13 mouse cellular contexts compared by ENCODE assay signal in genomic region chr5:111813090-111813753, GRCm38 (mm10).
DNase-seq lines count a peak whose midpoint lies in the region; ATAC-seq and TF ChIP-seq lines count a peak whose summit lies in the region.
"Had no signal": no experiment of that assay in that cellular context is flagged by ENCODE, and none has a peak within 500 bp of the region (broad histone marks: within the 10 kb centered on the region; RNA-seq: fewer than 3 reads in every experiment).

No protein-coding gene starts in this region.

- peak; percentile 21; the same call in 1 of the 2 replicates for ATAC-seq in hindbrain, embryonic 16.5 days
- ATAC-seq in hindbrain, embryonic 12.5 days (ENCODE audit: low FRiP score): no peak
- ATAC-seq in frontal cortex, adult (ENCODE audit: low TSS enrichment): peak; percentile 57
- ATAC-seq: inflammation-experienced regulatory T-cells, adult 6 months had no signal

- H3K9ac ChIP-seq in hindbrain, embryonic 16.5 days (ENCODE audit: low read depth, low read length): no peak overlapping the region
- H3K9ac ChIP-seq in hindbrain, embryonic 12.5 days: no peak overlapping the region
- H3K9ac ChIP-seq: liver, embryonic 14.5 days; neural tube, embryonic 12.5 days had no signal

- intact Hi-C loops in left cerebral cortex, postnatal 10 days (cut with DNase I): no loop called here

- no peak for TF ChIP-seq CTCF in thymus, adult 2 months (IDR thresholded peaks at IDR 0.05; ENCODE audit: borderline replicate concordance, control insufficient read depth, extremely low read depth, insufficient read depth, low read length, poor library complexity)

- H3K27ac ChIP-seq in hindbrain, embryonic 16.5 days (ENCODE audit: low read depth, low read length): no peak overlapping the region
- no peak overlapping the region; the same call in 1 of the 2 replicates for H3K27ac ChIP-seq in hindbrain, embryonic 12.5 days
- H3K27ac ChIP-seq in thymus, adult 2 months (ENCODE audit: control insufficient read depth, insufficient read depth, low read length): no peak overlapping the region
- H3K27ac ChIP-seq: liver, embryonic 14.5 days; neural tube, embryonic 12.5 days had no signal

- no peaks in the 10 kb centered on the region for H3K9me3 ChIP-seq in hindbrain, embryonic 16.5 days (ENCODE audit: control insufficient read depth, low read length)
- H3K9me3 ChIP-seq in hindbrain, embryonic 12.5 days (replicated peaks): no peaks in the 10 kb centered on the region
- H3K9me3 ChIP-seq: neural tube, embryonic 12.5 days had no signal

- 53% methylated on average over 6 of the region's 6 CpGs for WGBS in hindbrain, embryonic 16.5 days
- 80% methylated on average over 6 of the region's 6 CpGs for WGBS in hindbrain, embryonic 12.5 days
- 87% methylated on average over 6 of the region's 6 CpGs for WGBS in thymus, adult 2 months

- no peak overlapping the region for H3K4me2 ChIP-seq in hindbrain, embryonic 16.5 days (ENCODE audit: low read length)
- no peak overlapping the region for H3K4me2 ChIP-seq in hindbrain, embryonic 12.5 days (replicated peaks)
- H3K4me2 ChIP-seq: neural tube, embryonic 12.5 days had no signal

- peak; percentile 86 for DNase-seq in brain, adult 2 months (ENCODE audit: low read depth, low spot score)
- peak; percentile 88 for DNase-seq in left cerebral cortex, postnatal 10 days (ENCODE audit: extremely low spot score in 1 of 2, low spot score in 2 of 2)
- DNase-seq in spleen, adult 18-20 months: no peak
- no peak for DNase-seq in thymus, postnatal 0 days (ENCODE audit: low spot score)
- DNase-seq in thymus, adult 2 months: no peak
- DNase-seq: adrenal gland, postnatal 25 days; thymus, adult 18-20 months had no signal

- peaks cover 7% of the 10 kb centered on the region for H3K4me1 ChIP-seq in hindbrain, embryonic 16.5 days (ENCODE audit: control insufficient read depth, insufficient read depth, low read depth, low read length)
- H3K4me1 ChIP-seq in hindbrain, embryonic 12.5 days: peaks cover 21% of the 10 kb centered on the region
- H3K4me1 ChIP-seq in thymus, adult 2 months (replicated peaks; ENCODE audit: control insufficient read depth, insufficient read depth, low read length): peaks cover 3% of the 10 kb centered on the region

- no peaks in the 10 kb centered on the region for H3K27me3 ChIP-seq in hindbrain, embryonic 16.5 days (replicated peaks; ENCODE audit: control insufficient read depth, insufficient read depth, low read length)
- no peaks in the 10 kb centered on the region for H3K27me3 ChIP-seq in hindbrain, embryonic 12.5 days
- H3K27me3 ChIP-seq in thymus, adult 2 months (ENCODE audit: control insufficient read depth, insufficient read depth, low read length): no peaks in the 10 kb centered on the region

- no peaks in the 10 kb centered on the region for H3K36me3 ChIP-seq in hindbrain, embryonic 16.5 days (ENCODE audit: control insufficient read depth, insufficient read depth, low read length)
- no peaks in the 10 kb centered on the region for H3K36me3 ChIP-seq in hindbrain, embryonic 12.5 days
- no peaks in the 10 kb centered on the region for H3K36me3 ChIP-seq in thymus, adult 2 months (ENCODE audit: control insufficient read depth, insufficient read depth, low read length)
- H3K36me3 ChIP-seq: neural tube, embryonic 12.5 days had no signal

- no peak for TF ChIP-seq POLR2A in thymus, adult 2 months (IDR thresholded peaks at IDR 0.05; ENCODE audit: control insufficient read depth, extremely low read depth, insufficient read depth, low read length, poor library complexity)

- no peak overlapping the region for H3K4me3 ChIP-seq in hindbrain, embryonic 16.5 days (ENCODE audit: low read length)
- no peak overlapping the region for H3K4me3 ChIP-seq in hindbrain, embryonic 12.5 days
- no peak overlapping the region for H3K4me3 ChIP-seq in thymus, adult 2 months (ENCODE audit: control insufficient read depth, insufficient read depth, low read length)
- H3K4me3 ChIP-seq: neural tube, embryonic 12.5 days had no signal

Comparison
In these comparisons a context has a peak if more than half of its experiments do, and no peak if none do; other contexts are left out.
1. DNase-seq: peak in brain, adult 2 months (single experiment) and left cerebral cortex, postnatal 10 days (2 of 2); none in spleen, adult 18-20 months (0 of 2), thymus, postnatal 0 days (single experiment) and thymus, adult 2 months (single experiment).